Mouse (Mus musculus): Measurements from ENCODE around the gene BB287469.
"Not testable (repeated sequence)": the region's sequence is repeated elsewhere in the genome, so short reads cannot be mapped to it uniquely, and the experiment has no call there.

BB287469 gene

GRCm38 (mm10) chr12:87816277-87816676, at the start of gene BB287469:
Gene BB287469 (plus strand): TSS chr12:87816577.
- DNase-seq (ENCODE audit: low spot score) = not testable (repeated sequence)

GRCm38 (mm10) chr12:87775655-87776054, 40.7 kb upstream of the BB287469 start, which contains the start of gene Gm21319:
Gene Gm21319 (minus strand): TSS chr12:87775755.
- DNase-seq (ENCODE audit: low spot score) = not testable (repeated sequence)

GRCm38 (mm10) chr12:87795212-87795611, 21.2 kb upstream of the BB287469 start, which contains the start of gene Gm21936:
Gene Gm21936 (plus strand): TSS chr12:87795512.
- not testable (repeated sequence) for DNase-seq (ENCODE audit: low spot score)

DNA sequence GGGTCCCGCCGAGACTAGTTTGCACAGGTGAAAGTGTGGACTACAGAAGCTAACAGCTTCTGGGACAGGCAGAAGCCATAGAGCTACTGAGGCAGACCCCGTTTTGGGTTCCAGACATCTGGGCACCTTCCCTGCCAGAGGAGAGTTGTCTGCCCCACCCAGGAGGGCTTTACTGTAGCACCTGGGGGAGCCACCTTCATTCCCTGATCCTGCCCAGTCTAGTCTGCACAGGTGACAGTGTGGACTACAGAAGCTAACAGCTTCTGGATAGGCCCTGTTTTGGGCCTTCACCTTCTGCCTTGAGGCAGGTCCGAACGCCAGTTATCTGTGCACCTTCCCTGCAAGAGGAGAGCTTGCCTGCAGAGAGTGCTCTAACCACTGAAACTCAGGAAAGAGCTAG, 18.4 kb upstream of the BB287469 start:
- not testable (repeated sequence) for DNase-seq (ENCODE audit: low spot score)

GRCm38 (mm10) chr12:87842239-87842638, 25.9 kb downstream of the BB287469 start, which contains the start of gene Gm2001:
Gene Gm2001 (minus strand): TSS chr12:87842339.
- DNase-seq (ENCODE audit: low spot score) = not testable (repeated sequence)

DNA sequence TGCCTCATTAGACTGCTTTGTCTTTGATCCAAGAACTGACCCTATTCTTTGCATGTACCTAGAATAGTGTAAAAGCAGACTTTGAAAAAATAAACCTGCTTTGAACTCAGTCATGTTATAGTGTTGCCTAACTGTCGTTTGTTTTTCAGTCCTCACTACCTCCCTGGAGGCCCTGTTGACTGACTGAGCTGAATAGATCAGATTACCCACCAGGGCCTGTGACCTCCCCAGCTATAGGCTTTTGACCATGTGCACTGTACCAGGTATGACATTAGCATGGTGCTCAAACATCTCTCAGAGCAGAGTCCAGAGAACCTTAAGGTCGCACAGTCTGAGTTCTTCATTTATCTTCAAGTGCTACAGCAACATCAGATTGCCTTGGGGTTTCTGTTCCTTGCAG, 34.3 kb downstream of the BB287469 start:
- DNase-seq (ENCODE audit: low spot score) = not testable (repeated sequence)

- not testable (repeated sequence) for DNase-seq (ENCODE audit: low spot score)
Measured at GRCm38 (mm10) chr12:87856067-87856466, 39.7 kb downstream of the BB287469 start.

GRCm38 (mm10) chr12:87861740-87862692, 45.6 kb downstream of the BB287469 start:
- not testable (repeated sequence) for DNase-seq (ENCODE audit: low spot score)

DNA sequence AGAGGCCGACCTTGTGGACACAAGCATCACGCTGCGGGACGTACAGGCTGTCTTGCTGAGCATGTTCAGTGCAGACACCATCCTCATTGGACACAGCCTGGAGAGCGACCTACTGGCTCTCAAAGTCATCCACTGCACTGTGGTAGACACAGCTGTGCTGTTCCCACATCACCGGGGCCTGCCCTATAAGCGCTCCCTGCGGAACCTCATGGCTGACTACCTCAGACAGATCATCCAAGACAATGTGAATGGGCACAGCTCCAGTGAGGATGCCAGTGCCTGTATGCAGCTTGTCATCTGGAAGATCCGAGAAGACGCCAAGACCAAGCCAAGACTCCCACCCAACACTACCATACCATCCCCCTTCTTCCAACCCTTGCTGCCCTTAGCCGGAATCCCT, 47.3 kb downstream of the BB287469 start:
- DNase-seq (ENCODE audit: low spot score) = not testable (repeated sequence)

GRCm38 (mm10) chr12:87864048-87864447, 47.7 kb downstream of the BB287469 start:
- not testable (repeated sequence) for DNase-seq (ENCODE audit: low spot score)
